Mouse (Mus musculus) kidney, embryonic 14.5 days (tissue): ENCODE measurements around the gene Krtcap3. TPM values are rescaled to one million over a fixed set of nuclear protein-coding genes. Genes with fewer than 3 reads are reported as not detected.
"Not testable (repeated sequence)": the region's sequence is repeated elsewhere in the genome, so short reads cannot be mapped to it uniquely, and the experiment has no call there.

Source experiments
- ATAC-seq: fragments of 200-750 bp; cut with Nextera tagmentation; 2 replicates; pipeline ENCODE4 v1.8.0; 2017; ENCODE audit warnings: moderate number of reproducible peaks, mild to moderate bottlenecking, moderate TSS enrichment, moderate library complexity; ENCODE audit not compliant: low FRiP score, low TSS enrichment
- H3K27ac ChIP-seq: fragments of 300-500 bp; sonication (generic); 2 replicates; pipeline ENCODE4 v1.5.1; 2014; ENCODE audit warnings: low read depth, mild to moderate bottlenecking, low read length, moderate library complexity, mixed read lengths
- H3K27me3 ChIP-seq: fragments of 300-500 bp; sonication (generic); 2 replicates; pipeline ENCODE4 v1.6.1; 2014; ENCODE audit warnings: mild to moderate bottlenecking, low read length; ENCODE audit not compliant: control insufficient read depth, insufficient read depth
- H3K36me3 ChIP-seq: fragments of 300-500 bp; sonication (generic); 2 replicates; pipeline ENCODE4 v1.6.1; 2014; ENCODE audit warnings: low read length, mixed read lengths; ENCODE audit not compliant: control insufficient read depth, insufficient read depth
- H3K4me1 ChIP-seq: fragments of 300-500 bp; sonication (generic); 2 replicates; pipeline ENCODE4 v1.6.1; 2014; ENCODE audit warnings: low read length, mixed read lengths; ENCODE audit not compliant: control insufficient read depth, insufficient read depth
- H3K4me2 ChIP-seq: fragments of 300-500 bp; sonication (generic); replicated peaks from 2 replicates; pipeline ENCODE4 v1.6.1; 2014; ENCODE audit warnings: low read depth, mild to moderate bottlenecking, low read length
- H3K4me3 ChIP-seq: fragments of 300-500 bp; sonication (generic); 2 replicates; pipeline ENCODE4 v1.5.1; 2014; ENCODE audit warnings: mild to moderate bottlenecking, low read length
- H3K9ac ChIP-seq: fragments of 300-500 bp; sonication (generic); 2 replicates; pipeline ENCODE4 v1.6.1; 2014; ENCODE audit warnings: low read depth, mild to moderate bottlenecking, low read length, moderate library complexity
- H3K9me3 ChIP-seq: fragments of 300-500 bp; sonication (generic); 2 replicates; pipeline ENCODE4 v1.6.1; 2016; ENCODE audit warnings: low read length; ENCODE audit not compliant: control insufficient read depth
- WGBS: fragments of 180-500 bp; shearing (Covaris S2); extraction: QIAGEN DNeasy Blood & Tissue Kit; methylation state at CpG from one replicate; pipeline ENCODE4 v1.1.7; 2014; 5-methylcytosine and 5-hydroxymethylcytosine counted together
- polyA plus RNA-seq: library from polyadenylated mRNA; unstranded; fragments of >200 nt; fragmentation: Nextera tagmentation; extraction: Ambion mirVana; gene quantifications from 2 replicates; pipeline ENCODE4 v1.2.1, GENCODE M21; 2014

The Krtcap3 gene
- 28.0 and 31.8 TPM in 2 replicates for polyA plus RNA-seq

GRCm38 (mm10) chr5:31251541-31252101 is at the start of gene Krtcap3:
Gene Krtcap3, plus strand, starts transcription at chr5:31251691.
- WGBS: 17% methylated on average over 45 of the region's 47 CpGs
- Histone ChIP-seq H3K27ac (peak within 1 kb of the TSS; percentile 55; the same call in 1 of the 2 replicates), H3K9ac (peak within 1 kb of the TSS; percentile 58), H3K36me3 (peaks cover 74% of the 10 kb centered on the region), H3K4me1 (peaks cover 4% of the 10 kb centered on the region; the same call in 1 of the 2 replicates), H3K9me3 (no peaks in the 10 kb centered on the region), H3K27me3 (no peaks in the 10 kb centered on the region), H3K4me2 (peak within 1 kb of the TSS; percentile 48), H3K4me3 (peak within 1 kb of the TSS; percentile 38)
- ATAC-seq: peak; percentile 88

- Histone ChIP-seq H3K27ac (peak within 1 kb of the TSS; percentile 70), H3K4me2 (peak within 1 kb of the TSS; percentile 79), H3K4me3 (peak within 1 kb of the TSS; percentile 64), H3K27me3 (no peaks in the 10 kb centered on the region), H3K9me3 (peaks cover 6% of the 10 kb centered on the region), H3K36me3 (peaks cover 79% of the 10 kb centered on the region), H3K4me1 (peaks cover 7% of the 10 kb centered on the region; the same call in 1 of the 2 replicates), H3K9ac (peak within 1 kb of the TSS; percentile 88)
- ATAC-seq: peak; percentile 95
- under 1% methylated on average over 53 of the region's 53 CpGs for WGBS
Measured at GRCm38 (mm10) chr5:31201742-31202590, 49.5 kb upstream of the Krtcap3 start, which contains the start of gene Zfp513. Gene Zfp513, minus strand, starts transcription at chr5:31202303.

DNA sequence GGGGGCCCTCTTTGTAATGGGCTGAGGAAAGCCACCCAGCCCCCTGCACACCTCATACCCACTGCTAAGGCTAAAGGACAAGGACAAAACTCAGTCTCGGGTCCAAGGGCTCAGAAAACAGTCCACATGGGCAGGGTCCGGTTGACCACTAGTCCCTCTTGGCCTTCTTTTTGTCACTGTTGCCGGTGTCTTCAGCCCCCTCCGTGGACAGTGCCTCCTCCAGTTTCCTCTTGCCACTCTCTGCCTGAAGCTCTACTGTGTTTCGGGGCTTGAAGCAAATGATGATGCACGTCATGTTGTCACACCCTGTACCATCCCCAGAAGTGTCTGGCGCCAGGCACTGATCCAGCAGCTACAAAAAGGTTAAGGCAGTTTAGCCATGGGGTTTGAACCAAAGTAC is 48.6 kb upstream of the Krtcap3 start:
- WGBS: 82% methylated on average over 7 of the region's 7 CpGs
- peak overlapping the region; percentile 61 for H3K4me2 ChIP-seq
- no peak for ATAC-seq
- peak overlapping the region; percentile 64; the same call in 1 of the 2 replicates for H3K4me3 ChIP-seq
- peaks cover 7% of the 10 kb centered on the region; the same call in 1 of the 2 replicates for H3K4me1 ChIP-seq
- H3K27me3 ChIP-seq: no peaks in the 10 kb centered on the region
- peak overlapping the region; percentile 44; the same call in 1 of the 2 replicates for H3K9ac ChIP-seq
- peaks cover 79% of the 10 kb centered on the region for H3K36me3 ChIP-seq
- H3K9me3 ChIP-seq: peaks cover 6% of the 10 kb centered on the region
- peak overlapping the region; percentile 65 for H3K27ac ChIP-seq

- H3K27me3 ChIP-seq: no peaks in the 10 kb centered on the region
- peaks cover 78% of the 10 kb centered on the region for H3K36me3 ChIP-seq
Measured at GRCm38 (mm10) chr5:31203866-31204265, 47.6 kb upstream of the Krtcap3 start.

GRCm38 (mm10) chr5:31204421-31204820 is 47.1 kb upstream of the Krtcap3 start:
- ATAC-seq: no peak
- Histone ChIP-seq H3K4me3 (no peak overlapping the region), H3K4me1 (peaks cover 7% of the 10 kb centered on the region; the same call in 1 of the 2 replicates), H3K36me3 (peaks cover 72% of the 10 kb centered on the region), H3K27ac (no peak overlapping the region), H3K9ac (no peak overlapping the region), H3K9me3 (peaks cover 6% of the 10 kb centered on the region), H3K27me3 (no peaks in the 10 kb centered on the region), H3K4me2 (no peak overlapping the region)
- 95% methylated on average over 6 of the region's 6 CpGs for WGBS

More at GRCm38 (mm10) chr5:31203866-31204265, 47.6 kb upstream of the Krtcap3 start:
- H3K27ac ChIP-seq: no peak overlapping the region
- no peak overlapping the region for H3K4me3 ChIP-seq
- no peak for ATAC-seq
- H3K9me3 ChIP-seq: peaks cover 6% of the 10 kb centered on the region
- H3K4me1 ChIP-seq: peaks cover 7% of the 10 kb centered on the region; the same call in 1 of the 2 replicates
- 89% methylated on average over 2 of the region's 2 CpGs for WGBS
- H3K9ac ChIP-seq: no peak overlapping the region
- H3K4me2 ChIP-seq: no peak overlapping the region

DNA sequence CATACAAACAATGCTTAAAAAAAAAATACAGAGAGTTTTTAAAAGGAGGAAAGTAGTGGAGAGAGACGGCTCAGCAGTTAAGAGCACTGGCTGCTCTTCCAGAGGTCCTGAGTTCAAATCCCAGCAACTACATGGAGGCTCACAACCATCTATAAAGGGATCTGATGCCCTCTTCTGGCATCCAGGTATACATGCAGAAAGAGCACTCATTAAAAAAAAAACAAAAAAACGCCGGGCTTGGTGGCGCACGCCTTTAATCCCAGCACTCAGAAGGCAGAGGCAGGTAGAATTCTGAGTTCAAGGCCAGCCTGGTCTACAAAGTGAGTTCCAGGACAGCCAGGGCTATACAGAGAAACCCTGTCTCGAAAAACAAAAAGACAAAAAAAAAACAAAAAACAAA is 34.9 kb upstream of the Krtcap3 start:
- H3K4me2 ChIP-seq, H3K4me3 ChIP-seq, H3K4me1 ChIP-seq, H3K27me3 ChIP-seq, H3K9ac ChIP-seq, ATAC-seq, H3K27ac ChIP-seq, H3K9me3 ChIP-seq, H3K36me3 ChIP-seq: not testable (repeated sequence)
- 90% methylated on average over 6 of the region's 6 CpGs for WGBS

DNA sequence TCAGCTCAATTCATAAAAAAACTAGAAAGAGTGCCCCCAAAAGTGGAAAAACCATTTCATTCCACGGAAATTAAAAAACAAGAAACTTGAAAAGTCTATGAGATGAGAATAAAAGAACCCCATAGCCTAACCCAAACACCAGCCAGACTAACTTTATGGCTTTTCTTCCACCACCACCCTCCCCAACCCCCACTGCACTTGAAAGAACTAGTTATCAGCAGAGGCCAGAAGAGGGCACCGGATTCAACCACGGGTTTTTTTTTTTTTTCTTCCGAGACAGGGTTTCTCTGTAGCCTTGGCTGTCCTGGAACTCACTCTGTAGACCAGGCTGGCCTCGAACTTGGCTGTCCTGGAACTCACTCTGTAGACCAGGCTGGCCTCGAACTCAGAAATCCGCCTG is 33.2 kb upstream of the Krtcap3 start:
- Histone ChIP-seq H3K9me3 (no peaks in the 10 kb centered on the region), H3K27me3 (no peaks in the 10 kb centered on the region), H3K4me2 (no peak overlapping the region), H3K4me1 (no peaks in the 10 kb centered on the region; the same call in 1 of the 2 replicates), H3K27ac (no peak overlapping the region), H3K4me3 (no peak overlapping the region), H3K9ac (no peak overlapping the region), H3K36me3 (no peaks in the 10 kb centered on the region)
- ATAC-seq: no peak
- WGBS: 61% methylated on average over 7 of the region's 7 CpGs

DNA sequence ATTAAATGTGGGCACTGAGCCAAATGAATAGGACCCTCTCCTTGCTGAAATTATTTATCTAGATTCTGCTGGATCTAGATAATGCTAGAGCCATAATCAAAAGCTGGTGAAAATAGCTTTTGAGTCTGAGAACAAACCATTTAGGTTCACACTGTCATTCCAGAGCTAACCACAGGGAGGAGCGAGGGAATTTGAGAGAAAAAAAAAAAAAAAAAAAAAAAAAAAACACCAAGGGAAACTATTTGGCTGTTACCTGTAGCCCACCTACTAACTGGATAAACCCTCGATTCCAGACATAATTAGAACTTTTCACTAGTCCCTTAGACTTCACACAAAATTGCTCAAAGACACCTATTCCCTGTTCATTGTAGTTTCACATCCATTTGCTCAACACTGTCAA is 32.4 kb upstream of the Krtcap3 start:
- H3K36me3 ChIP-seq: no peaks in the 10 kb centered on the region
- no peaks in the 10 kb centered on the region; the same call in 1 of the 2 replicates for H3K4me1 ChIP-seq
- H3K27me3 ChIP-seq: no peaks in the 10 kb centered on the region
- peak overlapping the region; percentile 64 for H3K4me2 ChIP-seq
- no peak overlapping the region for H3K27ac ChIP-seq
- WGBS: 1% methylated on average over 2 of the region's 2 CpGs
- peak overlapping the region; percentile 87 for H3K4me3 ChIP-seq
- no peaks in the 10 kb centered on the region for H3K9me3 ChIP-seq
- H3K9ac ChIP-seq: peak overlapping the region; percentile 85; the same call in 1 of the 2 replicates
- ATAC-seq: no peak
